Mouse (Mus musculus): ENCODE measurements around the gene Smim13.

DNA sequence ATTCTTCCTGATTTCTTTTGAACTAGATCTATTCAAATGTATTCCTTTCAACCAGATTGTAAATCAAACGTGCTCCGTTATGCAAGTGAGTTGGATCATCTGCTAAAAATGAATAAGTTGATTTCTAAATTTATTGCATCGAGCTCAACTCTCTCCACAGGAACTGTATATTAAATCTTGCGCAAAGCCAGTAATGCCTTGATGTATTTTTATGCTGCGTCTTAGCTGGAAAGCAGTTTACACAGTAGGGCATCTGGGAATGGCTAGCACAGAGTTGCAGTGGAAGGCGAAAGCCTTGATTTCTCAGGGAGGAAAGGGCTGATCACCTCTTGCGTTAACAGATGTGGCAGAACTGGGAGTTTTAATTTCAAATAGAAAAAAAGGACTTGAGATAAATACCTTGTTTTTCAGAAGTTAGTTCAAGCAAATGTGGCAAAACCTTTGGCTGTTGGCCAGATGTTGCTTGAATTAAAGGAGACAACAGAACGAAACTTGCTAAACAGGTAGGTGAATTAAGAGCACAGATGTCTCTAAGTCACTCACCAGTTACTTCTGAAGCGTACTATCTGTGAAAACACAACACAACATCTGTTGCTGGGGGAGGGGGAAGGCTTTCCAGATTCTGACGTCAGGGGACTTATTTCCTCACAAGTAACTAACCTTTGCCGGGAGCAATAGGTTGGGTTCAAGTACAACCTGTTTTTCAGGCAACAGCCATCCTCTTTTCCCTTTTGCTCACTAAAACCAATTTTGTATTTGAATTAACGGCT lies 708 bp upstream of the Smim13 start:
- TF ChIP-seq EP300 (optimal IDR thresholded peaks at IDR 0.05) (no peak), CTCF (IDR thresholded peaks at IDR 0.05; ENCODE audit: low read depth) (no peak)

All from stomach, postnatal 0 days (tissue).